Mouse (Mus musculus) erythroblast, embryonic 14.5 days (primary cell): ENCODE measurements around the gene Gm19426.

Experiments used
- GATA1 ChIP-seq: IDR thresholded peaks from 2 replicates; pipeline ENCODE4 v1.6.1; 2012; ENCODE audit warnings: low read length, inconsistent platforms, mixed read lengths
- TAL1 ChIP-seq: IDR thresholded peaks from 3 replicates; pipeline ENCODE4 v1.6.1; 2012; ENCODE audit warnings: low read length, inconsistent platforms, mixed read lengths

DNA sequence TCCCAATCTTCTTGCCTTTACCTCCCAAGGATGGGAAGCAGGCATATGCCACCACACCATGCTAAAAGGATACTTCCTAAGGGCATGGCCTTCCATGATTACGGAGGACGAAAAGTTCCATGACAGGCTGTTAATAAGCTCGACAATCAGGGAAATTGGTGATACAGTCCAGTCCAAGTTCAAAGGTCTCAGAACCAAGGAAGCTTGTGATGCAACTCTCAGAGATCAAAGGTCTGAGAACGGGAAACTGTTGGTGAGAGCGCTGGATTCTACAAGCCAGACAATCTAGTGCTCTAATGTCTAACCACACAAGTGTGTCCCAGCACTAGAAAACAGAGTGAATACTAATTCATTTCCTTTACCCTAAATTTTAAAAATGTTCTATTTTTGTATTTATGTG, 12.8 kb upstream of the Gm19426 start:
- TF ChIP-seq GATA1 (no peak), TAL1 (no peak)
